Mouse (Mus musculus): Measurements from ENCODE around the gene Cntn5. TPM values are rescaled to one million over a fixed set of nuclear protein-coding genes. Genes with fewer than 3 reads are reported as not detected.

Gene Cntn5
- polyA plus RNA-seq, 1 experiment = not detected

GRCm38 (mm10) chr9:9781157-9781884 is 1123.3 kb downstream of the Cntn5 start:
- TF ChIP-seq FOSL1 (IDR thresholded peaks at IDR 0.05; ENCODE audit: insufficient read depth, low read length, poor library complexity, severe bottlenecking) = no peak
- no peak for TF ChIP-seq CEBPB (IDR thresholded peaks at IDR 0.05; ENCODE audit: low read depth)
- no peak for TF ChIP-seq MYOD1 (IDR thresholded peaks at IDR 0.05; ENCODE audit: control insufficient read depth, insufficient read length, low read depth)
- no peak for TF ChIP-seq CTCF (IDR thresholded peaks at IDR 0.05; ENCODE audit: control insufficient read depth, insufficient read depth, insufficient read length)
- TF ChIP-seq MYOG (IDR thresholded peaks at IDR 0.05; ENCODE audit: control insufficient read depth, extremely low read depth, insufficient read length) = no peak
- no peak for TF ChIP-seq MAX (IDR thresholded peaks at IDR 0.05)
- H3K27me3 ChIP-seq (ENCODE audit: control insufficient read depth, insufficient read depth, insufficient read length) = no peaks in the 10 kb centered on the region
- no peaks in the 10 kb centered on the region for H3K79me2 ChIP-seq (ENCODE audit: control insufficient read depth, insufficient read depth)
- H3K4me3 ChIP-seq (ENCODE audit: insufficient read depth, poor library complexity, severe bottlenecking) = no peak overlapping the region
- H3K79me3 ChIP-seq (ENCODE audit: low read depth) = no peaks in the 10 kb centered on the region
- no peaks in the 10 kb centered on the region for H3K36me3 ChIP-seq (ENCODE audit: control insufficient read depth, insufficient read depth)
- H3ac ChIP-seq (ENCODE audit: control insufficient read depth, insufficient read length, low read depth) = no peak overlapping the region

- Histone ChIP-seq H3K4me3 (ENCODE audit: insufficient read depth, poor library complexity, severe bottlenecking) (no peak overlapping the region), H3K79me2 (ENCODE audit: control insufficient read depth, insufficient read depth) (no peaks in the 10 kb centered on the region), H3K79me3 (ENCODE audit: low read depth) (no peaks in the 10 kb centered on the region), H3K27me3 (ENCODE audit: control insufficient read depth, insufficient read depth, insufficient read length) (no peaks in the 10 kb centered on the region), H3K36me3 (ENCODE audit: control insufficient read depth, insufficient read depth) (no peaks in the 10 kb centered on the region), H3ac (ENCODE audit: control insufficient read depth, insufficient read length, low read depth) (no peak overlapping the region)
- no peak for TF ChIP-seq MYOG (IDR thresholded peaks at IDR 0.05; ENCODE audit: control insufficient read depth, extremely low read depth, insufficient read length)
- no peak for TF ChIP-seq CEBPB (IDR thresholded peaks at IDR 0.05; ENCODE audit: low read depth)
- no peak for TF ChIP-seq MYOD1 (IDR thresholded peaks at IDR 0.05; ENCODE audit: control insufficient read depth, insufficient read length, low read depth)
- no peak for TF ChIP-seq CTCF (IDR thresholded peaks at IDR 0.05; ENCODE audit: control insufficient read depth, insufficient read depth, insufficient read length)
- TF ChIP-seq USF1 (IDR thresholded peaks at IDR 0.05; ENCODE audit: low read depth) = no peak
- TF ChIP-seq FOSL1 (IDR thresholded peaks at IDR 0.05; ENCODE audit: insufficient read depth, low read length, poor library complexity, severe bottlenecking) = no peak
- no peak for TF ChIP-seq MAX (IDR thresholded peaks at IDR 0.05)
Observed at GRCm38 (mm10) chr9:9779646-9780045, 1124.9 kb downstream of the Cntn5 start.

GRCm38 (mm10) chr9:9770777-9771176 is 1133.8 kb downstream of the Cntn5 start:
- Histone ChIP-seq H3K79me2 (ENCODE audit: control insufficient read depth, insufficient read depth) (no peaks in the 10 kb centered on the region), H3K36me3 (ENCODE audit: control insufficient read depth, insufficient read depth) (no peaks in the 10 kb centered on the region), H3ac (ENCODE audit: control insufficient read depth, insufficient read length, low read depth) (no peak overlapping the region), H3K79me3 (ENCODE audit: low read depth) (no peaks in the 10 kb centered on the region), H3K4me3 (ENCODE audit: insufficient read depth, poor library complexity, severe bottlenecking) (no peak overlapping the region), H3K27me3 (ENCODE audit: control insufficient read depth, insufficient read depth, insufficient read length) (no peaks in the 10 kb centered on the region)
- TF ChIP-seq CTCF (IDR thresholded peaks at IDR 0.05; ENCODE audit: control insufficient read depth, insufficient read depth, insufficient read length) (no peak), MYOG (IDR thresholded peaks at IDR 0.05; ENCODE audit: control insufficient read depth, extremely low read depth, insufficient read length) (no peak), FOSL1 (IDR thresholded peaks at IDR 0.05; ENCODE audit: insufficient read depth, low read length, poor library complexity, severe bottlenecking) (no peak), CEBPB (IDR thresholded peaks at IDR 0.05; ENCODE audit: low read depth) (no peak)

GRCm38 (mm10) chr9:9769659-9770058 is 1134.9 kb downstream of the Cntn5 start:
- H3ac ChIP-seq (ENCODE audit: control insufficient read depth, insufficient read length, low read depth) = no peak overlapping the region
- H3K79me2 ChIP-seq (ENCODE audit: control insufficient read depth, insufficient read depth) = no peaks in the 10 kb centered on the region

GRCm38 (mm10) chr9:9718145-9718544 is 1186.4 kb downstream of the Cntn5 start:
- Histone ChIP-seq H3K36me3 (ENCODE audit: control insufficient read depth, insufficient read depth) (no peaks in the 10 kb centered on the region), H3K27me3 (ENCODE audit: control insufficient read depth, insufficient read depth, insufficient read length) (no peaks in the 10 kb centered on the region), H3K79me3 (ENCODE audit: low read depth) (no peaks in the 10 kb centered on the region), H3K79me2 (ENCODE audit: control insufficient read depth, insufficient read depth) (no peaks in the 10 kb centered on the region), H3K4me3 (ENCODE audit: insufficient read depth, poor library complexity, severe bottlenecking) (no peak overlapping the region), H3ac (ENCODE audit: control insufficient read depth, insufficient read length, low read depth) (no peak overlapping the region)
- TF ChIP-seq CTCF (IDR thresholded peaks at IDR 0.05; ENCODE audit: control insufficient read depth, insufficient read depth, insufficient read length) = no peak
- TF ChIP-seq USF1 (IDR thresholded peaks at IDR 0.05; ENCODE audit: low read depth) = no peak
- TF ChIP-seq FOSL1 (IDR thresholded peaks at IDR 0.05; ENCODE audit: insufficient read depth, low read length, poor library complexity, severe bottlenecking) = no peak
- no peak for TF ChIP-seq CEBPB (IDR thresholded peaks at IDR 0.05; ENCODE audit: low read depth)
- TF ChIP-seq MAX (IDR thresholded peaks at IDR 0.05) = no peak
- TF ChIP-seq MYOG (IDR thresholded peaks at IDR 0.05; ENCODE audit: control insufficient read depth, extremely low read depth, insufficient read length) = no peak
- TF ChIP-seq MYOD1 (IDR thresholded peaks at IDR 0.05; ENCODE audit: control insufficient read depth, insufficient read length, low read depth) = no peak

More at GRCm38 (mm10) chr9:9769659-9770058, 1134.9 kb downstream of the Cntn5 start:
- Histone ChIP-seq H3K36me3 (ENCODE audit: control insufficient read depth, insufficient read depth) (no peaks in the 10 kb centered on the region), H3K79me3 (ENCODE audit: low read depth) (no peaks in the 10 kb centered on the region), H3K4me3 (ENCODE audit: insufficient read depth, poor library complexity, severe bottlenecking) (no peak overlapping the region), H3K27me3 (ENCODE audit: control insufficient read depth, insufficient read depth, insufficient read length) (no peaks in the 10 kb centered on the region)
- no peak for TF ChIP-seq MYOG (IDR thresholded peaks at IDR 0.05; ENCODE audit: control insufficient read depth, extremely low read depth, insufficient read length)
- TF ChIP-seq CEBPB (IDR thresholded peaks at IDR 0.05; ENCODE audit: low read depth) = no peak
- no peak for TF ChIP-seq MYOD1 (IDR thresholded peaks at IDR 0.05; ENCODE audit: control insufficient read depth, insufficient read length, low read depth)

GRCm38 (mm10) chr9:9708671-9709070 is 1195.9 kb downstream of the Cntn5 start:
- Histone ChIP-seq H3K79me3 (ENCODE audit: low read depth) (no peaks in the 10 kb centered on the region), H3ac (ENCODE audit: control insufficient read depth, insufficient read length, low read depth) (no peak overlapping the region), H3K79me2 (ENCODE audit: control insufficient read depth, insufficient read depth) (no peaks in the 10 kb centered on the region), H3K27me3 (ENCODE audit: control insufficient read depth, insufficient read depth, insufficient read length) (no peaks in the 10 kb centered on the region), H3K4me3 (ENCODE audit: insufficient read depth, poor library complexity, severe bottlenecking) (no peak overlapping the region), H3K36me3 (ENCODE audit: control insufficient read depth, insufficient read depth) (no peaks in the 10 kb centered on the region)
- TF ChIP-seq CEBPB (IDR thresholded peaks at IDR 0.05; ENCODE audit: low read depth) (no peak), CTCF (IDR thresholded peaks at IDR 0.05; ENCODE audit: control insufficient read depth, insufficient read depth, insufficient read length) (no peak), MYOD1 (IDR thresholded peaks at IDR 0.05; ENCODE audit: control insufficient read depth, insufficient read length, low read depth) (no peak), MAX (IDR thresholded peaks at IDR 0.05) (no peak), MYOG (IDR thresholded peaks at IDR 0.05; ENCODE audit: control insufficient read depth, extremely low read depth, insufficient read length) (no peak), USF1 (IDR thresholded peaks at IDR 0.05; ENCODE audit: low read depth) (no peak), FOSL1 (IDR thresholded peaks at IDR 0.05; ENCODE audit: insufficient read depth, low read length, poor library complexity, severe bottlenecking) (no peak)

All from C2C12 (cell line).